Mouse (Mus musculus): ENCODE results near the gene Gm49320. TPM values are rescaled to one million over a fixed set of nuclear protein-coding genes. Genes with fewer than 3 reads are reported as not detected.

Gm49320 gene
- total and polyA plus RNA-seq, 3 experiments = 0.24 to 3.8 TPM; not detected in 1

- TF ChIP-seq GATA2 (IDR thresholded peaks at IDR 0.05; ENCODE audit: borderline replicate concordance, low read depth, low read length) (no peak), TAL1 (conservative IDR thresholded peaks at IDR 0.05; ENCODE audit: low read depth, low read length) (no peak), GATA1 (IDR thresholded peaks at IDR 0.05; ENCODE audit: borderline replicate concordance, low read length) (no peak)
- no peak overlapping the region for H3K4me3 ChIP-seq (ENCODE audit: low read depth, low read length)
- peaks cover 3% of the 10 kb centered on the region for H3K36me3 ChIP-seq (replicated peaks)
- peaks cover 10% of the 10 kb centered on the region for H3K4me1 ChIP-seq (ENCODE audit: insufficient read depth, low read depth, low read length)
- ATAC-seq (ENCODE audit: extremely low read depth, insufficient number of reproducible peaks, low FRiP score, poor library complexity, severe bottlenecking) (no peak), DNase-seq (ENCODE audit: low spot score) (no peak)
- H3K9me3 ChIP-seq (replicated peaks) = no peaks in the 10 kb centered on the region
- H3K27me3 ChIP-seq (ENCODE audit: insufficient read depth, low read length) = peaks cover 28% of the 10 kb centered on the region
Observed at GRCm38 (mm10) chr8:4205246-4206123, 33.2 kb upstream of the Gm49320 start.

- peaks cover 33% of the 10 kb centered on the region for H3K27me3 ChIP-seq (ENCODE audit: insufficient read depth, low read length)
- H3K36me3 ChIP-seq (replicated peaks) = peaks cover 3% of the 10 kb centered on the region
- TF ChIP-seq CTCF (IDR thresholded peaks at IDR 0.05; ENCODE audit: low read depth, low read length) (no peak), GATA2 (IDR thresholded peaks at IDR 0.05; ENCODE audit: borderline replicate concordance, low read depth, low read length) (no peak), TAL1 (conservative IDR thresholded peaks at IDR 0.05; ENCODE audit: low read depth, low read length) (no peak), POLR2AphosphoS5 (IDR thresholded peaks at IDR 0.05; ENCODE audit: insufficient replicate concordance, low read depth, low read length) (no peak), GATA1 (IDR thresholded peaks at IDR 0.05; ENCODE audit: borderline replicate concordance, low read length) (no peak)
- ATAC-seq (ENCODE audit: extremely low read depth, insufficient number of reproducible peaks, low FRiP score, poor library complexity, severe bottlenecking) (no peak), DNase-seq (ENCODE audit: low spot score) (no peak)
- H3K4me3 ChIP-seq (ENCODE audit: low read depth, low read length) = no peak overlapping the region
- H3K4me1 ChIP-seq (ENCODE audit: insufficient read depth, low read depth, low read length) = peaks cover 12% of the 10 kb centered on the region
- no peaks in the 10 kb centered on the region for H3K9me3 ChIP-seq (replicated peaks)
Observed at GRCm38 (mm10) chr8:4206182-4207015, 32.3 kb upstream of the Gm49320 start.

GRCm38 (mm10) chr8:4207016-4207350 lies 31.7 kb upstream of the Gm49320 start:
- no peaks in the 10 kb centered on the region for H3K9me3 ChIP-seq (replicated peaks)
- ATAC-seq (ENCODE audit: extremely low read depth, insufficient number of reproducible peaks, low FRiP score, poor library complexity, severe bottlenecking) (no peak), DNase-seq (ENCODE audit: low spot score) (no peak)
- no peak overlapping the region for H3K4me3 ChIP-seq (ENCODE audit: low read depth, low read length)
- peaks cover 3% of the 10 kb centered on the region for H3K36me3 ChIP-seq (replicated peaks)
- H3K27me3 ChIP-seq (ENCODE audit: insufficient read depth, low read length) = peaks cover 33% of the 10 kb centered on the region
- H3K4me1 ChIP-seq (ENCODE audit: insufficient read depth, low read depth, low read length) = peaks cover 12% of the 10 kb centered on the region
- TF ChIP-seq CTCF (IDR thresholded peaks at IDR 0.05; ENCODE audit: low read depth, low read length) = no peak
- TF ChIP-seq GATA2 (IDR thresholded peaks at IDR 0.05; ENCODE audit: borderline replicate concordance, low read depth, low read length) = no peak
- TF ChIP-seq TAL1 (conservative IDR thresholded peaks at IDR 0.05; ENCODE audit: low read depth, low read length) = no peak
- TF ChIP-seq GATA1 (IDR thresholded peaks at IDR 0.05; ENCODE audit: borderline replicate concordance, low read length) = no peak
- no peak for TF ChIP-seq POLR2AphosphoS5 (IDR thresholded peaks at IDR 0.05; ENCODE audit: insufficient replicate concordance, low read depth, low read length)

GRCm38 (mm10) chr8:4211097-4211496 lies 27.6 kb upstream of the Gm49320 start:
- no peak for TF ChIP-seq CTCF (IDR thresholded peaks at IDR 0.05; ENCODE audit: low read depth, low read length)
- no peak for TF ChIP-seq GATA2 (IDR thresholded peaks at IDR 0.05; ENCODE audit: borderline replicate concordance, low read depth, low read length)
- TF ChIP-seq POLR2AphosphoS5 (IDR thresholded peaks at IDR 0.05; ENCODE audit: insufficient replicate concordance, low read depth, low read length) = no peak
- no peak for TF ChIP-seq GATA1 (IDR thresholded peaks at IDR 0.05; ENCODE audit: borderline replicate concordance, low read length)
- no peak for TF ChIP-seq TAL1 (conservative IDR thresholded peaks at IDR 0.05; ENCODE audit: low read depth, low read length)
- no peak for ATAC-seq (ENCODE audit: extremely low read depth, insufficient number of reproducible peaks, low FRiP score, poor library complexity, severe bottlenecking)
- peaks cover 37% of the 10 kb centered on the region for H3K4me1 ChIP-seq (ENCODE audit: insufficient read depth, low read depth, low read length)

GRCm38 (mm10) chr8:4212809-4213209 lies 25.9 kb upstream of the Gm49320 start:
- H3K9me3 ChIP-seq (replicated peaks) = no peaks in the 10 kb centered on the region
- H3K4me1 ChIP-seq (ENCODE audit: insufficient read depth, low read depth, low read length) = peaks cover 37% of the 10 kb centered on the region
- DNase-seq (ENCODE audit: low spot score) = peak; percentile 53
- TF ChIP-seq CTCF (IDR thresholded peaks at IDR 0.05; ENCODE audit: low read depth, low read length) (no peak), TAL1 (conservative IDR thresholded peaks at IDR 0.05; ENCODE audit: low read depth, low read length) (no peak), GATA1 (IDR thresholded peaks at IDR 0.05; ENCODE audit: borderline replicate concordance, low read length) (no peak), POLR2AphosphoS5 (IDR thresholded peaks at IDR 0.05; ENCODE audit: insufficient replicate concordance, low read depth, low read length) (no peak), GATA2 (IDR thresholded peaks at IDR 0.05; ENCODE audit: borderline replicate concordance, low read depth, low read length) (no peak)
- peaks cover 51% of the 10 kb centered on the region for H3K27me3 ChIP-seq (ENCODE audit: insufficient read depth, low read length)
- no peak for ATAC-seq (ENCODE audit: extremely low read depth, insufficient number of reproducible peaks, low FRiP score, poor library complexity, severe bottlenecking)
- H3K4me3 ChIP-seq (ENCODE audit: low read depth, low read length) = peak overlapping the region; percentile 67; the same call in 1 of the 2 replicates
- H3K36me3 ChIP-seq (replicated peaks) = no peaks in the 10 kb centered on the region

More at GRCm38 (mm10) chr8:4211097-4211496, 27.6 kb upstream of the Gm49320 start:
- Histone ChIP-seq H3K36me3 (replicated peaks) (peaks cover 3% of the 10 kb centered on the region), H3K9me3 (replicated peaks) (no peaks in the 10 kb centered on the region), H3K27me3 (ENCODE audit: insufficient read depth, low read length) (peaks cover 37% of the 10 kb centered on the region), H3K4me3 (ENCODE audit: low read depth, low read length) (no peak overlapping the region)
- no peak for DNase-seq (ENCODE audit: low spot score)
